Mouse (Mus musculus) layer of hippocampus, adult 2 months (tissue): ENCODE measurements around the gene Osbpl5. TPM values are rescaled to one million over a fixed set of nuclear protein-coding genes. Genes with fewer than 3 reads are reported as not detected.
"Not testable (repeated sequence)": the region's sequence is repeated elsewhere in the genome, so short reads cannot be mapped to it uniquely, and the experiment has no call there.

Experiments used
- DNase-seq, 2 experiments: peaks; one replicate each; pipeline ENCODE4 v3.0.0; 2022; ENCODE audit warnings: low spot score in 2 of 2
- H3K27ac ChIP-seq: fragments of 200-600 bp; 2 replicates; pipeline ENCODE4 v1.8.1; 2022
- H3K4me3 ChIP-seq: fragments of 200-600 bp; 2 replicates; pipeline ENCODE4 v1.8.1; 2022; ENCODE audit warnings: mild to moderate bottlenecking
- CTCF ChIP-seq: fragments of 200-600 bp; conservative IDR thresholded peaks from 2 replicates; pipeline ENCODE4 v1.8.1; 2022; ENCODE audit warnings: antibody characterized with exemption, mild to moderate bottlenecking, moderate library complexity
- microRNA-seq, 2 experiments: library from miRNA; unstranded; fragments of <30 nt; microRNA quantifications; one replicate each; pipeline ENCODE4 v1.2.0; 2021
- total RNA-seq, 2 experiments: library from RNA; stranded (reverse); gene quantifications; 2 replicates each; pipeline ENCODE4 v1.2.3; 2021

Gene Osbpl5
- total RNA-seq, 2 experiments from 2014 or later, result 18.0 to 24.4 TPM

DNA sequence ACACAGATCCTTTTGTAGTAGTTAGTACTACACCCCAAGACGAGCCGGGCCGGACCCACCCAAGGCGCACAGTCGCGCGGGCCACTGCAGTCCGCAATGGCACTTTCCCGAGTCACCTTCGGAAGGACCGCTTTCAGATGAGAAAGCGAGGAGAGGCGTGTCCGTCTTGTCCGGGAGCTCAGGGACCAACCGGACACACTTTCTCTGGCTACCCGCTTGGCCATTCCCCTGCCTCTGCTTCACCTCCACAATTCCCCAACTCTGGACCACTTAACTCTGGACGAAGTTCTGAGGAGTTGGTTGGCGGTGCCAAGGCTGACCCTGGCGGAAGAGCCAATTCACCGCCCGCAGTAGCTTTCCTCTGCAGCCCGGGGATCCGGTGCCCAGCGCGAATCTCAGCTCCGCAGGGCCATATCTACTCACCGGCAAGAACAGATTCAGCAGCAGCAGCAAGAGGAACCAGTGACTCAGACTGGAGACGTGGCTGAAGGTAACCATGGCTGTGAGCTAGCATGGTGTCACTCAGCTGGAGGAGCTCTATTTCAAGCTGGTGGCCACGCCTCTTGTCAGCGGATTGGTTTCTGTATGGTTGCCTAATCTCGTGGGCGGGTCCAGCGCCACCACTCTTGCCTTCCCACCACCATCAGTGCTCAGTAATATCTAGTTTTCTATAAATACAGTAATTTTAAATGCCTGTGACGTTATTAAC lies 71.3 kb downstream of the Osbpl5 start, which contains the start of gene Tnfrsf23:
Gene Tnfrsf23 (minus strand): TSS at position 514 of the 709 bp plus-strand sequence.
- no peak for TF ChIP-seq CTCF
- peak; percentile 63 to 79 for DNase-seq
- H3K27ac ChIP-seq, result no peak within 1 kb of the TSS
- peak within 1 kb of the TSS; percentile 55 for H3K4me3 ChIP-seq

DNA sequence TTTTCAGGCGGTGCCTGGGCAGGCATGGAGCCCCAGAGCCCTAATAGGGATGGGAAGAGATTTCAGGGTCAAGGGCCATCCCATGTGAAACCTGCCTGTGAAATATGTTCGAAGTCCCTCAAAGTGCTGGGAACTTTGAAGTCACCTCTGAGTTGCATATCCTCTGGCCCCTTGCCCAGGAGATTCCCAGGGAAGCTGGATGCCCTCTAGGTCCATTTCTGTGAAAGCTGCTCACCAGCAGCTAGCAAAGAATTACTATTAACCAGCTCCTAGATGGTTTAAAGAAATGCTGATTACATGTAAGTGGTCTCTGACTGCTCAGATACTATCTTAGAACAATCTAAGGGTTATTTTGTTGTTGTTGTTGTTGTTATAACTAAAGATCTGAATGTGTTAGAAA lies 72.2 kb downstream of the Osbpl5 start:
- not testable (repeated sequence) for DNase-seq, H3K4me3 ChIP-seq, H3K27ac ChIP-seq

GRCm38 (mm10) chr7:143681566-143681965 lies 75.2 kb downstream of the Osbpl5 start:
- Histone ChIP-seq H3K27ac (no peak overlapping the region), H3K4me3 (no peak overlapping the region)
- no peak for TF ChIP-seq CTCF
- DNase-seq, result no peak

GRCm38 (mm10) chr7:143680836-143681235 lies 75.9 kb downstream of the Osbpl5 start:
- H3K4me3 ChIP-seq, H3K27ac ChIP-seq, DNase-seq: not testable (repeated sequence)

GRCm38 (mm10) chr7:143679650-143680049 lies 77.1 kb downstream of the Osbpl5 start:
- not testable (repeated sequence) for H3K27ac ChIP-seq, H3K4me3 ChIP-seq, DNase-seq

- H3K27ac ChIP-seq, result no peak overlapping the region
- no peak for DNase-seq
- no peak for TF ChIP-seq CTCF
- H3K4me3 ChIP-seq, result no peak overlapping the region
Observed at GRCm38 (mm10) chr7:143666427-143667311, 90.1 kb downstream of the Osbpl5 start.

- DNase-seq, result no peak
- TF ChIP-seq CTCF, result no peak
- Histone ChIP-seq H3K27ac (no peak overlapping the region), H3K4me3 (no peak overlapping the region)
Observed at GRCm38 (mm10) chr7:143663470-143663869, 93.3 kb downstream of the Osbpl5 start.

DNA sequence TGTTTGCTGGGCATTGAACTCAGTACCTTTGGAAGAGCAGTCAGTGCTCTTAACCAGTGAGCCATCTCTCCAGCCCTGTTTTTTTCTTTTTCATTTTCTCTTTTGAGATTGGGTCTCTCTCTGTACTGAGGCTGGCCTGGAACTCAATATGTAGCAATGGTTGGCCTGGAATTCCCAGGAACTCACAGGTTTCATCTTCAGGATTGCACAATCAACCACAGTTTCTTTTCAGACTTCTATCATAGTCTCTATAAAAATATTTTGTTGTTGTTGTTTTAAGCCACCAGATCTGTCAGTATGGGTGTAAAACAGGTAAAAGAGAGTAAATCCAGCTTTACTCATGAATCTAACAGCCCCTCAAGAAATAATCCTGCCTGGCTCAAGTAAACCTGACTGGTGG lies 96.0 kb downstream of the Osbpl5 start:
- DNase-seq, result no peak
- TF ChIP-seq CTCF, result no peak
- Histone ChIP-seq H3K27ac (no peak overlapping the region), H3K4me3 (no peak overlapping the region)

DNA sequence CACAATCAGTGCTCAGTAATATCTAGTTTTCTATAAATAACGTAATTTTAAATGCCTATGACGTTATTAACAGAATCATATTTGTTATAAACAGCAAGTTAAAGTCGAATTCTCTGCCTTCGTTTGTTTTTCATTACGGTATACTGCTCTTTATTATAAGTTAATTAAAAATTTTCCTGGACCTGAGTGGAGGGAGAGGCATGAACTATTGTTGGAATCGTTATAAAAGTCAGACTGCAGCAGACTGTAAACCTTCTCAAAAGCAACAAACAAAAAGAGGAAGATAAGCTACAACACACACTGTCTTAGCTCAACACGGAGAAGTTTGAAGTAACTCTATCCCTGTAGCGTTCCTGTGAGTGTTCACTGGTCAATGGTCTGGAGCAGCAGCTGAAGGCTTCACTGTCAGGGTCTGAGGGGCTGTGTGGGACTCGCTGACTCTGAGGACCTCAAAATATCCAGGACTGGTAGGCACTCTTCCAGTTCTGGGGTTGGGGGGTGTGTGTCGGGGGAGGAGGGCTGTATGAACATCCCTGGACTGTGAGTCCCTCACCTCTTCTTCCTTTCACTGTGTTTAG lies 106.9 kb downstream of the Osbpl5 start:
- not testable (repeated sequence) for DNase-seq, H3K27ac ChIP-seq

DNA sequence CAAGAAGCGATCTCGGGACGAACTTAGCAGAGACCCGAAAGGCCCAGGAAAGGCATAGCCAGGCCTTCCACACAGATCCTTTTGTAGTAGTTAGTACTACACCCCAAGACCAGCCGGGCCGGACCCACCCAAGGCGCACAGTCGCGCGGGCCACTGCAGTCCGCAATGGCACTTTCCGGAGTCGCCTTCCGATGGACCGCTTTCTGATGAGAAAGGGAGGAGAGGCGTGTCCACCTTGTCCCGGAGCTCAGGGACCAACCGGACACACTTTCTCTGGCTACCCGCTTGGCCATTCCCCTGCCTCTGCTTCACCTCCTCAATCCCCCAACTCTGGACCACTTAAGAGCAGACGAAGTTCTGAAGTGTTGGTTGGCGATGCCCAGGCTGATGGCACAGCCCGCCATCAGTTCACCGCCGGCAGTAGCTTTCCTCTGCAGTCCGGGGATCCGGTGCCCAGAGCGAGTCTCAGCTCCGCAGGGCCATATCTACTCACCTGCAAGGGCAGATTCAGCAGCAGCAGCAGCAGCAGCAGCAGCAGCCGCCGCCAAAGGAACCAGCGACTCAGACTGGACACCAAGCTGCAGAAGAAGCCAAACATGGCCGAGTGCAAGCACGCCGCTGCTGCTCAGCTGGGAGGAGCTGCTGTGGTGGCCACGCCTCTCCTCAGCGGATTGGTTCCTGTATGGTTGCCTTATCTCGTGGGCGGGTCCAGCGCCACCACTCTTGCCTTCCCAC lies 107.6 kb downstream of the Osbpl5 start, which contains the start of gene Tnfrsf22:
Gene Tnfrsf22 (minus strand): TSS at position 628 of the 735 bp plus-strand sequence.
- Histone ChIP-seq H3K27ac (peak within 1 kb of the TSS; percentile 32; the same call in 1 of the 2 replicates), H3K4me3 (peak within 1 kb of the TSS; percentile 59)
- peak; percentile 63 to 84 for DNase-seq
- TF ChIP-seq CTCF, result 0 out of 2 replicates have a peak, but pooled peaks have one; percentile 2

More for the DNA sequence above, 106.9 kb downstream of the Osbpl5 start:
- peak overlapping the region; percentile 59 for H3K4me3 ChIP-seq

- DNase-seq, H3K4me3 ChIP-seq, H3K27ac ChIP-seq: not testable (repeated sequence)
Observed at GRCm38 (mm10) chr7:143643949-143644348, 112.8 kb downstream of the Osbpl5 start.

Small RNAs within 50 kb of the gene (microRNA-seq; reads per million reads assigned to microRNA genes)
- 0 reads per million in 2 experiments for gene Gm22064

Other genes starting within 250 kb of the Osbpl5 start
- 100 to 1,000 TPM; 106 to 119 TPM for gene Nap1l4, start 207.9 kb downstream of the Osbpl5 start, total RNA-seq
- 10 to 100 TPM; 38.4 to 42.0 TPM for gene Cars, start 156.9 kb downstream of the Osbpl5 start, total RNA-seq
- not detected for gene Tnfrsf26, start 128.3 kb downstream of the Osbpl5 start, total RNA-seq
- gene Tnfrsf22, start 107.3 kb downstream of the Osbpl5 start, total RNA-seq, result 1 to 10 TPM; 2.6 to 2.8 TPM
- 1 to 10 TPM; 1.3 to 1.6 TPM for gene Tnfrsf23, start 71.1 kb downstream of the Osbpl5 start, total RNA-seq
- gene Mrgprg, start 10.0 kb upstream of the Osbpl5 start, total RNA-seq, result not detected
- 1 to 10 TPM; 5.9 to 6.5 TPM for gene Mrgpre, start 27.5 kb upstream of the Osbpl5 start, total RNA-seq
- 1 to 10 TPM; 4.4 to 7.8 TPM for gene Nadsyn1, start 65.9 kb upstream of the Osbpl5 start, total RNA-seq
- 10 to 100 TPM; 34.0 to 35.1 TPM for gene Dhcr7, start 66.2 kb upstream of the Osbpl5 start, total RNA-seq
- gene Gm498, start 109.9 kb upstream of the Osbpl5 start, total RNA-seq, result not detected
- 100 to 1,000 TPM; 133 to 138 TPM for gene Shank2, start 244.9 kb upstream of the Osbpl5 start, total RNA-seq